Mouse (Mus musculus): ENCODE data around the gene Ube2f. TPM values are rescaled to one million over a fixed set of nuclear protein-coding genes. Genes with fewer than 3 reads are reported as not detected.

Ube2f gene
- total RNA-seq, 1 experiment = 41.5 TPM

DNA sequence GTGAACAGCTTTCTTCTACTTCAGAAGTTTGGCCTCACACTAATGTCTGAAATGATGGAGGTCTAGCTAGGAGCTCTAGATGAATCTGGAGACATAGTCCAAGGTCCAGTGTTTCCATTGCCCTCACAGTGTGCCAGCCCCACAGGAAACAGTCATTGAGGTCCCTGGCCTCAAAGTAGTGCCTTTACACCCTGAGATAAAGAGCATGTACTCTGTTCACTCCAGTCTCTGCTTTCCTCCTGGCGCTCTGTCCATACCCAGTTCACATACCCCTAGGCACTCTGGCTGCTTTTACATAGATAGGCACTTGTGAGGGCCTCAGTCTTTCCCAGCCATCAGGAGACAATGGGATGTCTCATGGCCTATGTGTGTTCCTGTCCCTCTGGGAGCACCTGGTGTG is 39.3 kb downstream of the Ube2f start:
- no peak for DNase-seq (ENCODE audit: low read depth, low spot score)

GRCm38 (mm10) chr1:91292101-91292825 is 42.2 kb downstream of the Ube2f start:
- Histone ChIP-seq H3K27ac (ENCODE audit: insufficient read depth, low read depth, low read length, poor library complexity, severe bottlenecking) (no peak overlapping the region), H3K9ac (ENCODE audit: insufficient read depth, low read depth, low read length, poor library complexity, severe bottlenecking) (no peak overlapping the region), H3K4me1 (ENCODE audit: control insufficient read depth in 2 of 2, insufficient read depth in 2 of 2, low read length in 2 of 2, poor library complexity in 1 of 2) (no peaks in the 10 kb centered on the region), H3K4me3 (ENCODE audit: insufficient read depth in 1 of 2, low read depth in 1 of 2, low read length in 2 of 2, poor library complexity in 1 of 2, severe bottlenecking in 1 of 2) (no peak overlapping the region), H3K9me3 (ENCODE audit: control insufficient read depth, insufficient read depth, low read depth, low read length) (no peaks in the 10 kb centered on the region), H3K36me3 (ENCODE audit: control insufficient read depth, insufficient read depth, low read length, poor library complexity, severe bottlenecking) (peaks cover 7% of the 10 kb centered on the region; the same call in 1 of the 2 replicates)
- TF ChIP-seq ZC3H11A (IDR thresholded peaks at IDR 0.05; ENCODE audit: borderline replicate concordance, low read depth, low read length) = no peak
- no peak for TF ChIP-seq HCFC1 (IDR thresholded peaks at IDR 0.05; ENCODE audit: borderline replicate concordance, insufficient read depth, low read length)
- in situ Hi-C loops (cut with MboI; ENCODE audit: low sequenced_read_pairs in 2 of 2, unreplicated experiment in 2 of 2) = no loop called here
- no peak for DNase-seq (ENCODE audit: low read depth, low spot score)

More for the DNA sequence above, 39.3 kb downstream of the Ube2f start:
- no peak overlapping the region for H3K4me3 ChIP-seq (ENCODE audit: insufficient read depth in 1 of 2, low read depth in 1 of 2, low read length in 2 of 2, poor library complexity in 1 of 2, severe bottlenecking in 1 of 2)
- H3K36me3 ChIP-seq (ENCODE audit: control insufficient read depth, insufficient read depth, low read length, poor library complexity, severe bottlenecking) = peaks cover 22% of the 10 kb centered on the region
- no peaks in the 10 kb centered on the region for H3K9me3 ChIP-seq (ENCODE audit: control insufficient read depth, insufficient read depth, low read depth, low read length)
- in situ Hi-C loops (cut with MboI; ENCODE audit: low sequenced_read_pairs in 2 of 2, unreplicated experiment in 2 of 2) = no loop called here
- no peaks in the 10 kb centered on the region for H3K4me1 ChIP-seq (ENCODE audit: control insufficient read depth in 2 of 2, insufficient read depth in 2 of 2, low read length in 2 of 2, poor library complexity in 1 of 2)
- no peak for TF ChIP-seq ZC3H11A (IDR thresholded peaks at IDR 0.05; ENCODE audit: borderline replicate concordance, low read depth, low read length)
- TF ChIP-seq ZNF384 (IDR thresholded peaks at IDR 0.05; ENCODE audit: low read depth, low read length) = no peak
- no peak for TF ChIP-seq CHD2 (IDR thresholded peaks at IDR 0.05; ENCODE audit: low read depth, low read length)
- no peak for TF ChIP-seq MAFK (IDR thresholded peaks at IDR 0.05; ENCODE audit: insufficient read depth, low read depth, low read length)
- TF ChIP-seq HCFC1 (IDR thresholded peaks at IDR 0.05; ENCODE audit: borderline replicate concordance, insufficient read depth, low read length) = no peak
- H3K9ac ChIP-seq (ENCODE audit: insufficient read depth, low read depth, low read length, poor library complexity, severe bottlenecking) = no peak overlapping the region
- H3K27ac ChIP-seq (ENCODE audit: insufficient read depth, low read depth, low read length, poor library complexity, severe bottlenecking) = no peak overlapping the region

DNA sequence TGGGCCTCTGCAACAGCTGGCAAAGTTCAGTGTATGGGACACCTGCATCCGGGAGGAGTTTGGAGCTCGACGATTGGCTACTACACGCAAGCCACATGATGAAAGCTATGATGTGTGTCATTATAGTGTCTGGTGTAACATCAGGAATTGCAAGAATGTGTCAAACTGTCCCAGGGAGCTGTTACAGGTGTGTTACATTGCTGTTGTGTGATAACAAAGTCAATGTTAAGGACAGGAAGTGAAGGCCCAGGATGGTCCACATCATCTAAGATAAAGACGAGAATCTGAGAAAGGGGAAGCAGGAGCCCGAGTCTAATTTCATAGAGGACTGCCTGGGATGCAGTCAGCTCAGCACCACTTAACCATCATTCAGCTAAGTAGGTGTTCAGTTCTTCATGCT is 45.4 kb downstream of the Ube2f start:
- TF ChIP-seq ZNF384 (IDR thresholded peaks at IDR 0.05; ENCODE audit: low read depth, low read length) (no peak), ZC3H11A (IDR thresholded peaks at IDR 0.05; ENCODE audit: borderline replicate concordance, low read depth, low read length) (no peak), CHD2 (IDR thresholded peaks at IDR 0.05; ENCODE audit: low read depth, low read length) (no peak), MAFK (IDR thresholded peaks at IDR 0.05; ENCODE audit: insufficient read depth, low read depth, low read length) (no peak), HCFC1 (IDR thresholded peaks at IDR 0.05; ENCODE audit: borderline replicate concordance, insufficient read depth, low read length) (no peak)
- Histone ChIP-seq H3K9ac (ENCODE audit: insufficient read depth, low read depth, low read length, poor library complexity, severe bottlenecking) (no peak overlapping the region), H3K4me3 (ENCODE audit: insufficient read depth in 1 of 2, low read depth in 1 of 2, low read length in 2 of 2, poor library complexity in 1 of 2, severe bottlenecking in 1 of 2) (no peak overlapping the region), H3K9me3 (ENCODE audit: control insufficient read depth, insufficient read depth, low read depth, low read length) (no peaks in the 10 kb centered on the region), H3K36me3 (ENCODE audit: control insufficient read depth, insufficient read depth, low read length, poor library complexity, severe bottlenecking) (peaks cover 2% of the 10 kb centered on the region; the same call in 1 of the 2 replicates), H3K27ac (ENCODE audit: insufficient read depth, low read depth, low read length, poor library complexity, severe bottlenecking) (no peak overlapping the region), H3K4me1 (ENCODE audit: control insufficient read depth in 2 of 2, insufficient read depth in 2 of 2, low read length in 2 of 2, poor library complexity in 1 of 2) (peaks cover 0 to 7% of the 10 kb centered on the region in 2 experiments; a peak in 2 of 4 replicates)
- DNase-seq (ENCODE audit: low read depth, low spot score) = no peak
- in situ Hi-C loops (cut with MboI; ENCODE audit: low sequenced_read_pairs in 2 of 2, unreplicated experiment in 2 of 2) = no loop called here

GRCm38 (mm10) chr1:91297799-91298744 is 48.0 kb downstream of the Ube2f start, which contains the start of gene Scly:
TSS of gene Scly (plus strand) at chr1:91298338.
- Histone ChIP-seq H3K9me3 (ENCODE audit: control insufficient read depth, insufficient read depth, low read depth, low read length) (no peaks in the 10 kb centered on the region), H3K4me1 (ENCODE audit: control insufficient read depth in 2 of 2, insufficient read depth in 2 of 2, low read length in 2 of 2, poor library complexity in 1 of 2) (peaks cover 0 to 7% of the 10 kb centered on the region in 2 experiments; a peak in 2 of 4 replicates), H3K27ac (ENCODE audit: insufficient read depth, low read depth, low read length, poor library complexity, severe bottlenecking) (no peak within 1 kb of the TSS), H3K9ac (ENCODE audit: insufficient read depth, low read depth, low read length, poor library complexity, severe bottlenecking) (peak within 1 kb of the TSS; percentile 87), H3K36me3 (ENCODE audit: control insufficient read depth, insufficient read depth, low read length, poor library complexity, severe bottlenecking) (peaks cover 4% of the 10 kb centered on the region; the same call in 1 of the 2 replicates), H3K4me3 (ENCODE audit: insufficient read depth in 1 of 2, low read depth in 1 of 2, low read length in 2 of 2, poor library complexity in 1 of 2, severe bottlenecking in 1 of 2) (peak within 1 kb of the TSS; percentile 94 to 99)
- peak; percentile 75 for DNase-seq (ENCODE audit: low read depth, low spot score)
- TF ChIP-seq ZC3H11A (IDR thresholded peaks at IDR 0.05; ENCODE audit: borderline replicate concordance, low read depth, low read length) (no peak), HCFC1 (IDR thresholded peaks at IDR 0.05; ENCODE audit: borderline replicate concordance, insufficient read depth, low read length) (no peak), ZNF384 (IDR thresholded peaks at IDR 0.05; ENCODE audit: low read depth, low read length) (no peak), CHD2 (IDR thresholded peaks at IDR 0.05; ENCODE audit: low read depth, low read length) (no peak), MAFK (IDR thresholded peaks at IDR 0.05; ENCODE audit: insufficient read depth, low read depth, low read length) (no peak)
- in situ Hi-C loops (cut with MboI; ENCODE audit: low sequenced_read_pairs in 2 of 2, unreplicated experiment in 2 of 2) = no loop called here
